Mouse (Mus musculus): ENCODE measurements at regions not wholly inside any gene's neighbourhood (a gene's known extent, or its start where the extent isn't known, plus 50 kb on each side); places are given as distances from the start of the nearest gene placed in this dataset.
A peak's percentile ranks its signal among the peaks of the same experiment; 100 is the strongest.

- DNase-seq (ENCODE audit: low spot score), result no peak
Observed at GRCm38 (mm10) chr5:68572816-68573215, 541.2 kb downstream of the Grxcr1 start.

DNA sequence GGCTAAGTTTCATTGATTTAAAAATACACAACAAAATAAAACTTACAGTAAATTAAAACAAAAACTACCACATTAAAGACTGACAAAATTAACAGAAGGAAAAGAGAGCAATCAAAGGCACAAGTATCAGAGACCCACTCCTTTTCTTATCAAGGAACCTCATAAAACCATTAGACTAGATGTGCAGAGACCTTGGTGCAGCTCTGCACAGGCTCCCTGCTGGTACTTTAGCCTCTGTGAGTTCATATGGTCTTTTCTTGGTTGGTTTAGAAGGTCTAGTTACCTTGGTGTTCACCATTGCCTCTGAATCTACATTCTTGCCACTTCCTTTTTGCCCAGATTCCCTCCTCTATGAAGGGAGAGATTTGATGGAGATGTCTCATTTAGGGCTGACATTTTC lies 544.2 kb downstream of the Grxcr1 start:
- no peak for DNase-seq (ENCODE audit: low spot score)

DNA sequence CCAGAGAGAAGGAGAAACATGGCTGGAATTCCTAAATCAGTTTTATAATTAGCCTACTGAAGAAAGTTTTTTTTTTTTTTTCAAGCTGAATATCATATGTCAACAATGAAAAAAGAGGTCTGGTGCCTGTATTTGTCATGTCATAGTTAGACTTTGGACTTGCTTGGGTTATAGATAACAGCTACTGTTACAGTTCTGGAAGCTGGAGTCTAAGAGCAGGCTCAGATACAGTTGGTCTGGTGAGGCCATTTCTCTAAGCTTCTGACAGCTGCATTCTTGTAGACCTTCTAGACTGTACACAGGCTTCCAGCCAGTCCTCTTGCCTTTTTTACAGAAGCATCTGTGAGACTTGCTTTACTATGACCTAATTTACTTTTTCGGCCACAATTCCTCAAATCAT lies 546.9 kb downstream of the Grxcr1 start:
- no peak for DNase-seq (ENCODE audit: low spot score)

DNA sequence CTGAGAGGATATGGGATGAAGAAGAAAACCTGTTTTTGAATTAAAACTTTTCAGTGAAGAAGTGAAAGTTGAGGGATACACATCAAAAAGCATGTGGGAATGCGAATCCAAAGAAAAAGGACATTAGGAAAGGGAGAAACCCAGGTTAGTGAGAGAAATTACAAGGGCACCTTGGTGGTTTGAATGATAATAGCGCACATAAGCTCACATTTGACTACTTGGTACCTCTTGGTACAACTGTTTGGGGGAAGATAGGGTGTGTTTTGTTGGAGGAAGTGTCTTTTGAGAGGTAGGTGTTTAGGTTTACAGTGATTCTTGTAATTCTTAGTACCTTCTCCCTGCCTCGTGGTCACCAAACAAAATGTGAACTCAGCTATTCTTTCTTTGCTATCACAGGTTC lies 560.8 kb downstream of the Grxcr1 start:
- no peak for DNase-seq (ENCODE audit: low spot score)

GRCm38 (mm10) chr5:68618451-68618850 lies 586.8 kb downstream of the Grxcr1 start:
- no peak for DNase-seq (ENCODE audit: low spot score)

DNA sequence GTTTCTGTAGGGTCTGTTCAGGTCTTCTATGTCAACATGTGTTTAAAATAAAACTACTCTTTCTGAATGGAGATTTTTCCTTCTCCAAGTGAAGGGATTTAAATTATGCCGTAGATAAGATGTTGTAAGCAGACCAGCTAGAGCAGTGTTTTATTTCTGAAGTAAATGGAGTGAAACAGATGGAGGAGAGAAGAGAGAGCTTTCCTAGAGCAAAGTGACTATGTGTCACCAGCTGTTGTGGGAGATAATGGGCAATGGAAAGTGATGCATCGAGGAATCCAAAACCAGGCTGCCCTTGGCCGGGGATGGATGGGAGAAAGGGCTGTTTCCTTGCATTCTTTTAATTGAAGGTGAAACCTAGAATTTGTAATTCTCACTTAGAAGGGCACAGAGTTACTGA lies 603.8 kb downstream of the Grxcr1 start:
- DNase-seq (ENCODE audit: low spot score), result no peak

DNA sequence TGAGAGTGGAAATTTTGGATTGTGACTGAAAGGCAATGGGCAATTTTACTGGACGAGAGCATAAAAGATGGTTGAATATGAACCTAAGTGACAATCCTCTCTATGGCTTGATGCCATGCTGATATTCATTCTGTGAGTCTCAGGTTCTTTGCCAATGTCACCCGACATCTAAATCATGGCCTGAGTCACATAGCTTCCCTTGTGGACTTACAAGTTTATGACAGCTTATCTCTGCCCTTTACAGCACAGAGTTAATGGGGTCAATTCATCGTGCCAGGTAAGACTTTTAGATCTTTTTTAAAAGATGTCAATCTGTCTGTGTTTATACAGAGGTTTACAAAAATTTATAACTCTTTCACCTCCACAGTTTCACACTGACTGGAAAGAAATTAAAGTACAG lies 641.2 kb downstream of the Grxcr1 start:
- DNase-seq (ENCODE audit: low spot score), result no peak

GRCm38 (mm10) chr5:68701342-68701741 lies 640.1 kb downstream of the Kctd8 start:
- DNase-seq (ENCODE audit: low spot score), result no peak

GRCm38 (mm10) chr5:68705411-68706080 lies 635.9 kb downstream of the Kctd8 start:
- no peak for DNase-seq (ENCODE audit: low spot score)

GRCm38 (mm10) chr5:68726733-68727132 lies 614.7 kb downstream of the Kctd8 start:
- no peak for DNase-seq (ENCODE audit: low spot score)

- DNase-seq (ENCODE audit: low spot score), result peak; percentile 11
Observed at GRCm38 (mm10) chr5:68735186-68735585, 606.3 kb downstream of the Kctd8 start.

GRCm38 (mm10) chr5:68750499-68750898 lies 591.0 kb downstream of the Kctd8 start:
- DNase-seq (ENCODE audit: low spot score), result no peak

DNA sequence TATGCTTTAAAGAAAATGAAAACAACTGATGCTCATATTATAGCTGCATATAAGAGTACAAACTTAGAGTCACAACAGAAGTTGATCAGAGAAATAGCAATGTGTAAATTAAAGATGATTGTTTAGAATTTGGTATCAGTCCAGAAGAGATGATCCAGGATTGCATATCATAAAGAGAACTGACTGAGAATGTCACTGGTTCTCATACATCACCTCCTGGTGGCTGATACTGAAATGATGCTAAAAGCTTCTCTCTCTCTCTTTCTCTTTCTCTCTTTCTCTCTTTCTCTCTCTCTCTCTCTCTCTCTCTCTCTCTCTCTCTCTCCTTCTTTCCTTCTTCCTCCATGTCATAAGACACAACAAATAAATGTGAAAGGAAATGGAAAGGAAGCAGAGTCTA lies 588.5 kb downstream of the Kctd8 start:
- DNase-seq (ENCODE audit: low spot score), result no peak
